Mouse (Mus musculus) kidney, embryonic 14.5 days (tissue): ENCODE results near the gene Rasgrp4. TPM values are rescaled to one million over a fixed set of nuclear protein-coding genes. Genes with fewer than 3 reads are reported as not detected.

ENCODE experiments used
- ATAC-seq: fragments of 200-750 bp; cut with Nextera tagmentation; 2 replicates; pipeline ENCODE4 v1.8.0; 2017; ENCODE audit warnings: moderate number of reproducible peaks, mild to moderate bottlenecking, moderate TSS enrichment, moderate library complexity; ENCODE audit not compliant: low FRiP score, low TSS enrichment
- H3K27ac ChIP-seq: fragments of 300-500 bp; sonication (generic); 2 replicates; pipeline ENCODE4 v1.5.1; 2014; ENCODE audit warnings: low read depth, mild to moderate bottlenecking, low read length, moderate library complexity, mixed read lengths
- H3K27me3 ChIP-seq: fragments of 300-500 bp; sonication (generic); 2 replicates; pipeline ENCODE4 v1.6.1; 2014; ENCODE audit warnings: mild to moderate bottlenecking, low read length; ENCODE audit not compliant: control insufficient read depth, insufficient read depth
- H3K36me3 ChIP-seq: fragments of 300-500 bp; sonication (generic); 2 replicates; pipeline ENCODE4 v1.6.1; 2014; ENCODE audit warnings: low read length, mixed read lengths; ENCODE audit not compliant: control insufficient read depth, insufficient read depth
- H3K4me1 ChIP-seq: fragments of 300-500 bp; sonication (generic); 2 replicates; pipeline ENCODE4 v1.6.1; 2014; ENCODE audit warnings: low read length, mixed read lengths; ENCODE audit not compliant: control insufficient read depth, insufficient read depth
- H3K4me2 ChIP-seq: fragments of 300-500 bp; sonication (generic); replicated peaks from 2 replicates; pipeline ENCODE4 v1.6.1; 2014; ENCODE audit warnings: low read depth, mild to moderate bottlenecking, low read length
- H3K4me3 ChIP-seq: fragments of 300-500 bp; sonication (generic); 2 replicates; pipeline ENCODE4 v1.5.1; 2014; ENCODE audit warnings: mild to moderate bottlenecking, low read length
- H3K9ac ChIP-seq: fragments of 300-500 bp; sonication (generic); 2 replicates; pipeline ENCODE4 v1.6.1; 2014; ENCODE audit warnings: low read depth, mild to moderate bottlenecking, low read length, moderate library complexity
- H3K9me3 ChIP-seq: fragments of 300-500 bp; sonication (generic); 2 replicates; pipeline ENCODE4 v1.6.1; 2016; ENCODE audit warnings: low read length; ENCODE audit not compliant: control insufficient read depth
- WGBS: fragments of 180-500 bp; shearing (Covaris S2); extraction: QIAGEN DNeasy Blood & Tissue Kit; methylation state at CpG from one replicate; pipeline ENCODE4 v1.1.7; 2014; 5-methylcytosine and 5-hydroxymethylcytosine counted together
- polyA plus RNA-seq: library from polyadenylated mRNA; unstranded; fragments of >200 nt; fragmentation: Nextera tagmentation; extraction: Ambion mirVana; gene quantifications from 2 replicates; pipeline ENCODE4 v1.2.1, GENCODE M21; 2014

The Rasgrp4 gene
- polyA plus RNA-seq, 1 experiment from 2014 or later, result 0.68 TPM

GRCm38 (mm10) chr7:29155838-29156782 is 21.5 kb downstream of the Rasgrp4 start, which contains the start of gene Fam98c:
Gene Fam98c, minus strand, starts transcription at chr7:29156234.
- 4% methylated on average over 63 of the region's 68 CpGs for WGBS
- Histone ChIP-seq H3K4me2 (peak within 1 kb of the TSS; percentile 98), H3K9ac (peak within 1 kb of the TSS; percentile 77), H3K4me3 (peak within 1 kb of the TSS; percentile 88), H3K9me3 (no peaks in the 10 kb centered on the region), H3K27me3 (0 out of 2 replicates have a peak, but pooled peaks cover 4% of the 10 kb centered on the region), H3K4me1 (no peaks in the 10 kb centered on the region), H3K27ac (peak within 1 kb of the TSS; percentile 78), H3K36me3 (no peaks in the 10 kb centered on the region)
- peak; percentile 84 for ATAC-seq

GRCm38 (mm10) chr7:29158264-29158663 is 23.6 kb downstream of the Rasgrp4 start:
- Histone ChIP-seq H3K4me3 (no peak overlapping the region), H3K27me3 (0 out of 2 replicates have a peak, but pooled peaks cover 4% of the 10 kb centered on the region), H3K36me3 (peaks cover 4% of the 10 kb centered on the region; the same call in 1 of the 2 replicates), H3K4me1 (no peaks in the 10 kb centered on the region), H3K4me2 (no peak overlapping the region), H3K9me3 (no peaks in the 10 kb centered on the region), H3K27ac (no peak overlapping the region), H3K9ac (no peak overlapping the region)
- no peak for ATAC-seq
- whole genome bisulfite sequencing, result 2% methylated on average over 5 of the region's 5 CpGs

DNA sequence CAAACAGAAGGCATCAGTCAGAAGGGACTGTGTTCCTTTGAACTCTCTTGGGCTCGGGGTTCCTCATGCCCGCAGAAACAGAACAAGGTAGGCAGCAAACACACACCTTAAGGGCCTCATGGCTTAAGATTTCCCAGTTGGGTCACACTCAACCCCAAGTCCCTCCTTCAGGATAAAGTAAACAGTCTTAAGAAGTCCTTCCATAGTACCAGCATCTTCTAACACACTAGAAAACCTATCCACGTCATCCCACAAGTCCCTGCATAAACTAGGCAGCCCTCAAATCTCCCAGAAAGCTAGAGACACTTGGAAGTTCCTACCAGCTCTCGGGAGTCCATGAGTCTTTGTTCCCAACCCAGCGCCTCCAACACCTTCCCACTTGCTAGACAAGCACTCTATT is 27.6 kb downstream of the Rasgrp4 start:
- Histone ChIP-seq H3K4me2 (no peak overlapping the region), H3K36me3 (peaks cover 4% of the 10 kb centered on the region; the same call in 1 of the 2 replicates), H3K27ac (no peak overlapping the region), H3K4me3 (no peak overlapping the region), H3K27me3 (0 out of 2 replicates have a peak, but pooled peaks cover 4% of the 10 kb centered on the region), H3K4me1 (no peaks in the 10 kb centered on the region), H3K9ac (no peak overlapping the region), H3K9me3 (no peaks in the 10 kb centered on the region)
- ATAC-seq, result no peak
- WGBS, result 80% methylated on average over 5 of the region's 5 CpGs

DNA sequence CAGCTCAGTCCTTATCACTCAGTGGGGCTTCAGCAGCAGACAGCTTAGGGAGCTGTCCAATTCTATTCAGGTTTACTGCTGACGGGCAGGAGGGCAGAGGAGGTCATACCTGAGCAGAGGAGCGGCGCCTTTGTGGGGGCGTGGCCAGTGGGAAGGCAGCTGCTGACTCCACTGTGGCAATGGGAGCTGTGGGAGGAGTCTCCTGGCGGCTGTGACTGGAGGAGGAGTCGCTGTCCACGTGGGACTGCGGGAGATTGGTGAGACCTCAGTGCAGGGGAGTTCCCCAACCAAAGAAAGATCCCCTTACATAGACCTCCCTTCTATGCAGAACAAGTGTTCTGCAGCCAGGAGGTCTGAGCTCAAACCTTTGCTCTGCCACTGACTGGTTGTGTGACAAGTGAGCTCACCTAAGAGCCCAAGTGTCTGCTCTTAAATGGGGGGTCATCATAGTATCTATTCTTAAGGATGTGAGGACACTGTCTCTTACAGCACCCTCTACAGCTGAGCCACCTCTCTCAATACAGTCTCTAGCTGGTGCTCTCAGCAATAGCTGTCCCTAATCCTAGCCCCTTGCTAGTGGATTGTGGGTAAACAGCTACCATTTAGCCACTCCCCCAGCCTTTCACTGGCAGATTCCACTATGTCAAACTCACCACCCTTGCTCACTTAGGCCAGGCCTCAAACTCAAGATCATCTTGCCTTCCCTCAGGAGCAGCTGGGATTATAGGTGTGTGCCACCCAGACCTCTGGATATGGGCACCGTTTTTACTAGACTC is 28.3 kb downstream of the Rasgrp4 start:
- Histone ChIP-seq H3K4me3 (no peak overlapping the region), H3K36me3 (peaks cover 4% of the 10 kb centered on the region; the same call in 1 of the 2 replicates), H3K4me2 (no peak overlapping the region), H3K4me1 (peaks cover 4% of the 10 kb centered on the region; the same call in 1 of the 2 replicates), H3K9me3 (no peaks in the 10 kb centered on the region), H3K9ac (no peak overlapping the region), H3K27me3 (0 out of 2 replicates have a peak, but pooled peaks cover 6% of the 10 kb centered on the region), H3K27ac (no peak overlapping the region)
- ATAC-seq, result peak; percentile 79
- WGBS, result 14% methylated on average over 9 of the region's 9 CpGs

DNA sequence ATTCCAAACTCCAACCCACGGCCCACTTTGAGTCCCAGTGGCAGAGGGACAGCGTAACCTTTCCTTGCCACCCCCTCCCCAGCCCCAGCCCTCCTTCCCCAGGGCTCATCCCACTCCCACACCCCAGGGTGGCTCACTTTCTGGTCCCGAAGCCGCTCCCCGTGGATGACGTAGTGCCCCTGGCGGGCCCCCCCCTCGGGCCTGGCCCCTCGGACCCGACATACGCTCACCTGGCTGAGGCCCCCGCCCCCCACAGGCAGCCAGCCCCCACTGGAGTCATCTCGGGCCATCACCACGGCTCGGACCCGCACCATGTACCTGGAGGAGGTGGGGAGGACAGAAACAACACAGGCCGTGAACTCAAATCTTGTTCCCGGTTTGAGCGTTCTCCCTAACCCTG is 33.0 kb downstream of the Rasgrp4 start:
- WGBS, result 19% methylated on average over 19 of the region's 19 CpGs
- H3K27me3 ChIP-seq, result peaks cover 13% of the 10 kb centered on the region
- no peak for ATAC-seq
- no peak overlapping the region for H3K9ac ChIP-seq
- no peak overlapping the region for H3K27ac ChIP-seq
- no peaks in the 10 kb centered on the region; the same call in 1 of the 2 replicates for H3K36me3 ChIP-seq
- peak overlapping the region; percentile 65; the same call in 1 of the 2 replicates for H3K4me3 ChIP-seq
- peaks cover 28% of the 10 kb centered on the region for H3K4me1 ChIP-seq
- H3K9me3 ChIP-seq, result no peaks in the 10 kb centered on the region
- H3K4me2 ChIP-seq, result peak overlapping the region; percentile 77

- WGBS, result 5% methylated on average over 10 of the region's 10 CpGs
- Histone ChIP-seq H3K27ac (no peak overlapping the region), H3K4me1 (peaks cover 28% of the 10 kb centered on the region), H3K9me3 (no peaks in the 10 kb centered on the region), H3K9ac (peak overlapping the region; percentile 66), H3K4me2 (peak overlapping the region; percentile 77), H3K36me3 (no peaks in the 10 kb centered on the region; the same call in 1 of the 2 replicates), H3K27me3 (peaks cover 19% of the 10 kb centered on the region), H3K4me3 (peak overlapping the region; percentile 65)
- no peak for ATAC-seq
Observed at GRCm38 (mm10) chr7:29168121-29168695, 33.6 kb downstream of the Rasgrp4 start.

DNA sequence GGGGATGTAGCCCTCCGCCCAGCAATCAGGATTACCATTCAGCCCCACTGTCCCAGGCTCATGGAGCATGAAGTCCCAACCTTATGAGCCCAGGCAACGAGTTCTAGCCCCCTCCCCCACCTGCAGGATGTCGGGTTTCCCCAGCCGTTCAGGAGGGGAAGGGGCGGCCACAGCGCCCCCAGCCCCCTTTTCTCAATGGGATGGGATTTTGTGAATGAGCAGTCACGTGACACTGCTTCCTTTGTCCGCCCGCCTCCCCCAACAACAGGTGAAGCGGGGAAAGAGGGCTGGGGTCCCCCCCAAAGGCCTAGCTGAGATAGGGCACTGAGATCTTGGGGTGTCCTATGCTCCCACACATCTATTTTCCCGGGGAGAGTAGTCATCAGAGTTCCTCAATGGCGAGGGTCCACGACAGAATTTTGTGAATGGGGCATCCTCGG is 34.2 kb downstream of the Rasgrp4 start:
- Histone ChIP-seq H3K27ac (peak overlapping the region; percentile 82), H3K4me2 (peak overlapping the region; percentile 77), H3K36me3 (peaks cover 5% of the 10 kb centered on the region), H3K9ac (peak overlapping the region; percentile 66), H3K4me3 (peak overlapping the region; percentile 65), H3K9me3 (no peaks in the 10 kb centered on the region), H3K27me3 (peaks cover 25% of the 10 kb centered on the region), H3K4me1 (peaks cover 28% of the 10 kb centered on the region)
- 0% methylated on average over 12 of the region's 14 CpGs for WGBS
- ATAC-seq, result no peak; the same call in 1 of the 2 replicates

GRCm38 (mm10) chr7:29169231-29170065 is 34.8 kb downstream of the Rasgrp4 start:
- Histone ChIP-seq H3K9ac (peak overlapping the region; percentile 66), H3K27me3 (peaks cover 28% of the 10 kb centered on the region), H3K4me2 (peak overlapping the region; percentile 77), H3K27ac (peak overlapping the region; percentile 82), H3K4me3 (peak overlapping the region; percentile 65), H3K9me3 (no peaks in the 10 kb centered on the region), H3K36me3 (peaks cover 11% of the 10 kb centered on the region), H3K4me1 (peaks cover 28% of the 10 kb centered on the region)
- under 1% methylated on average over 28 of the region's 39 CpGs for WGBS
- peak; percentile 89 for ATAC-seq
